Mouse (Mus musculus) bone marrow macrophage, adult 2 months (primary cell): ENCODE data around the gene Cphx1.
"Not testable (repeated sequence)": the region's sequence is repeated elsewhere in the genome, so short reads cannot be mapped to it uniquely, and the experiment has no call there.

Experiments used
- CTCF ChIP-seq: IDR thresholded peaks from 2 replicates; pipeline ENCODE4 v1.5.1; 2012; ENCODE audit warnings: low read depth, mild to moderate bottlenecking, low read length, moderate library complexity
- POLR2A ChIP-seq: IDR thresholded peaks from 2 replicates; pipeline ENCODE4 v1.6.1; 2012; ENCODE audit warnings: mild to moderate bottlenecking, low read depth, low read length, borderline replicate concordance

DNA sequence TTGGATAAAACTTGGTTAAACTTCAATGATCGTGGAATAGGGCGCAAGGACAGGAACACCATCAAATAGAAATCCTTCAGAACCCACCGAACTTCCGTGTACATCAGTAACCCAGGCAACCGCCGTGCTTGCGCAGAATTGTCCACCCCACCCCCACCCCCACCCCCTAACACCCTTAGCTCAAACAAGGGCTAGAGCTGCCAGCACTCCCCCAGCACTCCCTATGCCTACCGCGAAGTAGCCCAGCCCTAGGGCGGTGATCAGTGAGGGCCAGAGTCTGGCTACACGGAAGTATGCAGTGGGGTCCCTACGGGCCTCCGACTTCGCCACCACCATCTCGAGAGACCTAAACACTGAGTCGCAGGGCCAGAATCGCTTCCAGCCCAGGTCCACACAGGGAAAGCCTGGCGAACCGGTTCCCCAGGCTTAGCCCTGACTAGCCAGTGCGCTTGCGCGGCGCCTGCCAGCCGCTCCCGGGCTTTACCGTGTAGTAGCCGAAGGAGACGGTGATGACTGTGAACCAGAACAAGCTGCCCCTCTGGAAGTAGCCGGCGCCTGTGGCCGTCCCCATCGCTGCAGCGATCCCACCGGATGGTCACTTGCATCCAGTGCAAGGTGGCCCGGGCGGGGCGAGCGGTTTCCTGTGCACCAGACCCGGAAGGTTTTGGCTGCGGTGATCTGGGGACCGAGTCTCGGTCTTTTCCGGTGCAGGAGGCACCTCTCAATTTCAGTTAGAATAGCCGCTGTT, 11.1 kb upstream of the Cphx1 start:
- not testable (repeated sequence) for TF ChIP-seq CTCF, POLR2A
